In genomic region chr1:133876936-133877335, GRCm38 (mm10) we compare ENCODE assay signal across 28 mouse cellular contexts. TPM values are rescaled to one million over a fixed set of nuclear protein-coding genes. Genes with fewer than 3 reads are reported as not detected.
DNase-seq lines count a peak whose midpoint lies in the region; ATAC-seq and TF ChIP-seq lines count a peak whose summit lies in the region.
"Had no signal": no experiment of that assay in that cellular context is flagged by ENCODE, and none has a peak within 500 bp of the region (broad histone marks: within the 10 kb centered on the region; RNA-seq: fewer than 3 reads in every experiment).

No protein-coding gene starts in this region.

- WGBS in kidney, embryonic 16.5 days, result 66% methylated on average over 7 of the region's 7 CpGs
- 71% methylated on average over 7 of the region's 7 CpGs for WGBS in intestine, embryonic 16.5 days
- 76% methylated on average over 7 of the region's 7 CpGs for WGBS in stomach, postnatal 0 days

- TF ChIP-seq CTCF in stomach, postnatal 0 days (IDR thresholded peaks at IDR 0.05; ENCODE audit: low read depth), result no peak

- H3K36me3 ChIP-seq in kidney, embryonic 16.5 days (ENCODE audit: insufficient read depth, low read length), result no peaks in the 10 kb centered on the region
- no peaks in the 10 kb centered on the region for H3K36me3 ChIP-seq in intestine, embryonic 16.5 days (ENCODE audit: control insufficient read depth, insufficient read depth, low read length)
- H3K36me3 ChIP-seq in stomach, postnatal 0 days (ENCODE audit: control insufficient read depth, insufficient read depth, low read length), result no peaks in the 10 kb centered on the region
- H3K36me3 ChIP-seq: embryonic facial prominence, embryonic 13.5 days; forebrain, embryonic 10.5 days; limb, embryonic 12.5 days; liver, embryonic 13.5 days; midbrain, embryonic 13.5 days; neural tube, embryonic 13.5 days had no signal

- H3K9me3 ChIP-seq in kidney, embryonic 16.5 days (ENCODE audit: low read length), result no peaks in the 10 kb centered on the region
- no peaks in the 10 kb centered on the region for H3K9me3 ChIP-seq in intestine, embryonic 16.5 days (ENCODE audit: control insufficient read depth, low read length)
- no peaks in the 10 kb centered on the region for H3K9me3 ChIP-seq in stomach, postnatal 0 days (ENCODE audit: control insufficient read depth, low read length)
- H3K9me3 ChIP-seq: embryonic facial prominence, embryonic 13.5 days; forebrain, embryonic 10.5 days; limb, embryonic 12.5 days; liver, embryonic 13.5 days; midbrain, embryonic 13.5 days; neural tube, embryonic 13.5 days had no signal

- H3K27ac ChIP-seq in kidney, embryonic 16.5 days (ENCODE audit: low read length), result no peak overlapping the region
- no peak overlapping the region for H3K27ac ChIP-seq in intestine, embryonic 16.5 days (ENCODE audit: low read length)
- H3K27ac ChIP-seq in stomach, postnatal 0 days (replicated peaks), result no peak overlapping the region
- H3K27ac ChIP-seq: embryonic facial prominence, embryonic 13.5 days; forebrain, embryonic 10.5 days; hindbrain, embryonic 14.5 days; limb, embryonic 12.5 days; liver, embryonic 13.5 days; macrophage; midbrain, embryonic 13.5 days; neural tube, embryonic 13.5 days had no signal

- H3K4me2 ChIP-seq in kidney, embryonic 16.5 days (replicated peaks; ENCODE audit: low read depth, low read length), result no peak overlapping the region
- H3K4me2 ChIP-seq in intestine, embryonic 16.5 days (ENCODE audit: low read depth, low read length), result no peak overlapping the region
- no peak overlapping the region for H3K4me2 ChIP-seq in stomach, postnatal 0 days (replicated peaks; ENCODE audit: low read depth)
- H3K4me2 ChIP-seq: embryonic facial prominence, embryonic 13.5 days; heart, embryonic 11.5 days; hindbrain, embryonic 14.5 days; limb, embryonic 12.5 days; liver, embryonic 13.5 days; midbrain, embryonic 13.5 days; neural tube, embryonic 13.5 days had no signal

- ATAC-seq in kidney, embryonic 16.5 days (ENCODE audit: low FRiP score, low TSS enrichment), result no peak
- peak; percentile 68; the same call in 1 of the 2 replicates for ATAC-seq in intestine, embryonic 16.5 days
- ATAC-seq in stomach, postnatal 0 days (ENCODE audit: low FRiP score, low TSS enrichment), result no peak
- ATAC-seq: CD4-positive, CD25-positive, alpha-beta regulatory T cell, adult 4 months; forebrain, embryonic 16.5 days; midbrain, embryonic 13.5 days had no signal

- TF ChIP-seq EP300 in stomach, postnatal 0 days (optimal IDR thresholded peaks at IDR 0.05), result no peak

- H3K4me1 ChIP-seq in kidney, embryonic 16.5 days (ENCODE audit: insufficient read depth, low read length), result peaks cover 22% of the 10 kb centered on the region
- H3K4me1 ChIP-seq in intestine, embryonic 16.5 days (ENCODE audit: control insufficient read depth, insufficient read depth, low read length), result peaks cover 7% of the 10 kb centered on the region
- no peaks in the 10 kb centered on the region; the same call in 1 of the 2 replicates for H3K4me1 ChIP-seq in stomach, postnatal 0 days (replicated peaks; ENCODE audit: control insufficient read depth, insufficient read depth)

- peak; percentile 57 for DNase-seq in kidney, adult 18-20 months
- peak; percentile 72 for DNase-seq in kidney, adult 9 months
- DNase-seq in kidney, postnatal 36 days, result peak; percentile 75 to 80
- DNase-seq in stomach, postnatal 0 days (ENCODE audit: low spot score), result no peak
- no peak for DNase-seq in gastrocnemius, postnatal 25 days
- DNase-seq: adrenal gland, postnatal 25 days; cerebellum, adult 11-12 months; cerebellum, adult 9-11 months; embryo, embryonic 11 days; gastrocnemius, postnatal 10 days; heart, postnatal 36 days; liver, embryonic 13.5 days; lung, adult 2 months; lung, postnatal 10 days; thymus, postnatal 14 days had no signal

- no peak overlapping the region for H3K9ac ChIP-seq in kidney, embryonic 16.5 days (replicated peaks; ENCODE audit: low read length)
- no peak overlapping the region for H3K9ac ChIP-seq in intestine, embryonic 16.5 days (ENCODE audit: low read depth, low read length)
- no peak overlapping the region for H3K9ac ChIP-seq in stomach, postnatal 0 days (ENCODE audit: low read length)
- H3K9ac ChIP-seq: embryonic facial prominence, embryonic 13.5 days; hindbrain, embryonic 14.5 days; limb, embryonic 12.5 days; liver, embryonic 13.5 days; midbrain, embryonic 13.5 days; neural tube, embryonic 13.5 days had no signal

- H3K4me3 ChIP-seq in kidney, embryonic 16.5 days (ENCODE audit: low read length), result no peak overlapping the region
- H3K4me3 ChIP-seq in intestine, embryonic 16.5 days (ENCODE audit: low read length), result no peak overlapping the region
- no peak overlapping the region for H3K4me3 ChIP-seq in stomach, postnatal 0 days (ENCODE audit: low read depth, low read length)
- H3K4me3 ChIP-seq: embryonic facial prominence, embryonic 13.5 days; forebrain, embryonic 10.5 days; limb, embryonic 12.5 days; liver, embryonic 13.5 days; midbrain, embryonic 13.5 days; neural tube, embryonic 13.5 days had no signal

- H3K27me3 ChIP-seq in kidney, embryonic 16.5 days (ENCODE audit: insufficient read depth, low read length), result no peaks in the 10 kb centered on the region
- no peaks in the 10 kb centered on the region for H3K27me3 ChIP-seq in intestine, embryonic 16.5 days (replicated peaks; ENCODE audit: control insufficient read depth, insufficient read depth, low read length)
- H3K27me3 ChIP-seq in stomach, postnatal 0 days (ENCODE audit: control insufficient read depth, insufficient read depth, low read length), result no peaks in the 10 kb centered on the region
- H3K27me3 ChIP-seq: embryonic facial prominence, embryonic 13.5 days; limb, embryonic 12.5 days; midbrain, embryonic 13.5 days; neural tube, embryonic 13.5 days had no signal

RNA-seq across cellular contexts. Expression of gene Optc, which starts 30.9 kb away (rescaled TPM):
- 0.18 and 0.47 TPM in 2 replicates for polyA plus RNA-seq in kidney, embryonic 16.5 days (2015; fragmentation: Nextera tagmentation; extraction: Ambion mirVana)
- 1.1 and 1.3 TPM in 2 replicates for polyA plus RNA-seq in intestine, embryonic 16.5 days (2015; fragmentation: Nextera tagmentation; extraction: Ambion mirVana)
- polyA plus RNA-seq in stomach, postnatal 0 days (2015; fragmentation: Nextera tagmentation; extraction: Ambion mirVana), result 1.3 and 1.6 TPM in 2 replicates
- total RNA-seq in gastrocnemius, postnatal 25 days (2021), result under 1 TPM in 1 of 2 experiments, not detected in 1; 0.75 TPM
- total RNA-seq: granulocyte monocyte progenitor cell, adult 5-6 weeks had no signal
- polyA plus RNA-seq: CD4-positive, CD25-positive, alpha-beta regulatory T cell, adult 4 months; macrophage had no signal

RNA-seq across cellular contexts. Expression of gene Prelp, which starts 44.3 kb away (rescaled TPM):
- 2.1 and 2.6 TPM in 2 replicates for polyA plus RNA-seq in kidney, embryonic 16.5 days (2015; fragmentation: Nextera tagmentation; extraction: Ambion mirVana)
- 2.7 and 2.9 TPM in 2 replicates for polyA plus RNA-seq in intestine, embryonic 16.5 days (2015; fragmentation: Nextera tagmentation; extraction: Ambion mirVana)
- 4.7 and 5.3 TPM in 2 replicates for polyA plus RNA-seq in stomach, postnatal 0 days (2015; fragmentation: Nextera tagmentation; extraction: Ambion mirVana)
- 10 to 100 TPM; 14.9 to 21.8 TPM for total RNA-seq in gastrocnemius, postnatal 25 days (2021)
- total RNA-seq: granulocyte monocyte progenitor cell, adult 5-6 weeks had no signal
- polyA plus RNA-seq: CD4-positive, CD25-positive, alpha-beta regulatory T cell, adult 4 months had no signal

Comparison
In these comparisons a context has a peak if more than half of its experiments do, and no peak if none do; other contexts are left out.
1. DNase-seq: peak in kidney, adult 18-20 months (single experiment), kidney, adult 9 months (single experiment) and kidney, postnatal 36 days (2 of 2); none in stomach, postnatal 0 days (single experiment) and gastrocnemius, postnatal 25 days (single experiment).